Mouse (Mus musculus): ENCODE measurements around the gene Tekt2. TPM values are rescaled to one million over a fixed set of nuclear protein-coding genes. Genes with fewer than 3 reads are reported as not detected.

The Tekt2 gene
- total RNA-seq, 2 experiments from 2014 or later, result 0.32 to 0.44 TPM

- DNase-seq, result no peak
Observed at GRCm38 (mm10) chr4:126306827-126307226, 18.7 kb downstream of the Tekt2 start.

- DNase-seq, result no peak
Observed at GRCm38 (mm10) chr4:126306058-126306457, 19.4 kb downstream of the Tekt2 start.

GRCm38 (mm10) chr4:126305428-126305827 is 20.1 kb downstream of the Tekt2 start:
- DNase-seq, result no peak

GRCm38 (mm10) chr4:126303877-126304276 is 21.6 kb downstream of the Tekt2 start:
- no peak for DNase-seq

- no peak for DNase-seq
Observed at GRCm38 (mm10) chr4:126301584-126302309, 23.7 kb downstream of the Tekt2 start.

DNA sequence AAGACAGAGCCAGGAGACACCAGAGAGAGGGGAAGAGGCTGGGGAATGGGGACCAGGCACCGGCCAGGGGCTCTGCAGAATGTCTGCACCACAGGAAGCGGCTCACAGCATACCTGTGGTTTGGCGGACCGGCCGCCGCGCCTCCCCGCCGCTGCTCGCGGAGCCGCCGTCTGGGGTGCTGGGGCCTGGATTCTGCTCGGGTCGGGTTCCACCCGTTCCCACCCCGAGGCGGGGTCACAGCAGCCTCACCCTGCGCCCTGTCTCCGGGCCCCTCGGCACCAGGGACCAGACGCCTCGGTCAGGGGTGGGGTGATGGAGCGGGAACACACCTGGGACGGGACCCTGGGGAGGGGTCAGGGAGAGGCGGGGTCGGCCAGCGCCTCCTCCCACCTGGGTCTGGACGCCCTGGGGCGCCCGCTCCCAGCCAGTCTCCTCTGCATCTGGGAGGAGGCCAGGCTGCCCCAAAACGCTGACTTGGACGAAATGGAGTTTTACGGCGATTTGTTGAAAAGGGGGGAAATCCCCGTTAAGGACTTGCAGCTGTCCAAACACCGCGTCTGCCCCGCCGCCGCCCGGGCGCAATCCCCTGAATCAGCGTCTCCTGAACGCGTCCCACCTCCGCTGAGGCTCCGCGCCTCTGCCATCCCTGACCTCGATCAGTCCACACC is 24.4 kb downstream of the Tekt2 start:
- no peak for DNase-seq

- peak; percentile 77 to 80 for DNase-seq
Observed at GRCm38 (mm10) chr4:126296617-126297101, 28.8 kb downstream of the Tekt2 start.

- DNase-seq, result no peak
Observed at GRCm38 (mm10) chr4:126295937-126296336, 29.6 kb downstream of the Tekt2 start.

DNA sequence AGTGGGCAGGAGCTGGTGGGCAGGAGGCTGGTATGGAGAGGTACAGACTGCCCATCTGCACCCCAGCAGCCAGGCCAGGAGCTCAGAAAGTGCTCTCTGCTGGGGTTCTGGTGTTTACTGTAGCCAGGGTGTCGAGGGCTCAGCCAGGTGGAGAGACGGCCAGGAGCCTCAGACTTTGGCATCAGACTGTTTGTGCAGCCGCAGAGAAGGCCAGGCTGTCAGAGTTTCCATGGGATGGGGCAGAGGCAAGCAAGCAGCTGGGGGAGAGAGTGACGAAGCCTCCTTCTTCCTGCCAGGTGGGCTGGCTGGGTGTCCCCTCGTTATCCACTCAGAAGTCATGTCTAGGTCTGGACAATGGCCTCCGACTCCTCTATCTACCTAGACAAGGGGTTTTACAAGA is 30.3 kb downstream of the Tekt2 start:
- DNase-seq, result no peak

DNA sequence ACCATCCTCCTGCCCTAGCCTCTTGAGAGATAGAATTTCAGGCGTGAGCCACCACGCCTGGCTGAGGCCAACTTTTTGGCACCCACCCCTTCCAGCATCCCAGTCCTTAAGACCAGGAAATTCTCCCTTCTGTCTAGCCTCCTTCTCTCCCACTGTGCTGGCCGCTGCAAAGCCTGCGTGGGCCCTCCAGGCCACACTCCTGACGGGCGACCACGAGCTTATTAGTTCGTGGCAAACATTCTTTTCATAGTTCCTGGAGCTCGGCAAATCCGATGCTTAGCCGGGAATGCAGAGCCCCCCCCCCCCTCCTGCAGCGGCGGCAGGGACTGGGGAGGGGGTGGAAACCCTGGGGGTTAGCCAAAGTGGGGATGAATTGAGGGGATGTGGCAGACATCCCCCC is 34.3 kb downstream of the Tekt2 start:
- no peak for DNase-seq

DNA sequence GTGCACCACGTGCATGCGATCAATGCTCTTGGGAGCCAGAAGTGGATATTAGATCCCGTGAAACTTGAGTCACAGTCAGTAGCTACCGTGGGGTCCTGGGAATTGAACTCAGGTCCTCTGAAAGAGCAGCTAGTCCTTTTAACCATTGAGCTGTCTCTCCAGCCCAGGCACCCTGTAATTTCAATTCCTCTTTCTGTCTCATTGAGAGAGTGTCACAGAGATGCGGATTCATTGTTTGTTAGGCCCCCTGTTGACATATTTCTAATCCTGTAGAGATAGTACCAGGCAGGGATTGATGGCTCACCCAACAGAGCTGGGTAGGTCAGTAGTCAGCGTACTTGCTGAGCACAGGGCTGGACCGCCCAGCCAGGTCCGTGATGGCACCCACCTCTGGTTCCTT is 35.2 kb downstream of the Tekt2 start:
- DNase-seq, result no peak

DNA sequence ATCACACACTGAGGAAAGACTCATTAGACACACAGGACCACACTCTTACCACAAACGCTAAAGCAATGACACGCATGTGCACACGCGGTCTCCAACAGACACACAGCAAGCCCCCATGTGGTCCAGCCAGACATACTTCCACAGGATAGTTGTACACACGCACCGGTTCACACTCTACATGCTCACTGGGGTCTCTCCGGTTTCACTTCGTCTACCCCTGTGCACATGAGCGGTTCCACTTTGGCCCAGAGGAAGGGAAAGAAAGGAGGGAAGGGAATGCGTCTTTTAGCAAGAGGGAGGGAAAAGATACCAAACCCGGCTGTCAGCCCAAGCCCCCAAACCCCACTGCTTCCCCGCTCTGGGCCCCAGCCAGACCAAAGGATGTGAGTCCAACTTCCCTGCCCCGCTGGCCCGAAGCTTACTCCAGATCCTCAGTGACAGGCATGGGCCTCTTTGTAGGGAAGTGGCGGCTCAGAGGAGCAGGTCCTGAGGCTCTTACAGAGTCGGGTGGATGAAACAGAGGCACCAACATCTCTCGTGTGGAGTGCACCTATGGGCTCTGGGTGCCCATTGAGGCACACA is 37.3 kb downstream of the Tekt2 start:
- no peak for DNase-seq

- no peak for DNase-seq
Observed at GRCm38 (mm10) chr4:126287302-126287995, 38.0 kb downstream of the Tekt2 start.

GRCm38 (mm10) chr4:126286492-126286891 is 39.0 kb downstream of the Tekt2 start, which contains the start of gene Col8a2:
Gene Col8a2 (plus strand): TSS chr4:126286793.
- DNase-seq, result no peak

DNA sequence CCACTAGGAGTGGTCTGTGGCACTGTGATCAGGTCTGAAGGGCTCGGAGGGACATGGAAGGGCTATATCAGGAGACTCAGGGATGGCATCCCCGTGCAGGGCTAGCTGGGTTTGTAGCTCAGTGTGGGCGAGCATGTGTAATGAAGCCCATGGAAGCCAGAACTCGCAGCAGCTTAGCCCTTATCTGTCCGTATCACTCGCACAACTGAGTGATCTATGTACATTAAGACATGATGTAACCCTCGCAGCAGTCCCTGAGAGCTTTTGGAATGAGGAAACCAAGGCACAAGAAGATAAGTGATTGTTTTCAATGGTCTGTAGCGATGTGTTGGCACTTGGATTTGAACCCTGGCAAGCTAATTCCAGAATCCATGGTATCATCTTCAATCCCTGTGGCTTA is 41.9 kb downstream of the Tekt2 start:
- DNase-seq, result no peak

- no peak for DNase-seq
Observed at GRCm38 (mm10) chr4:126281706-126282105, 43.8 kb downstream of the Tekt2 start.

DNA sequence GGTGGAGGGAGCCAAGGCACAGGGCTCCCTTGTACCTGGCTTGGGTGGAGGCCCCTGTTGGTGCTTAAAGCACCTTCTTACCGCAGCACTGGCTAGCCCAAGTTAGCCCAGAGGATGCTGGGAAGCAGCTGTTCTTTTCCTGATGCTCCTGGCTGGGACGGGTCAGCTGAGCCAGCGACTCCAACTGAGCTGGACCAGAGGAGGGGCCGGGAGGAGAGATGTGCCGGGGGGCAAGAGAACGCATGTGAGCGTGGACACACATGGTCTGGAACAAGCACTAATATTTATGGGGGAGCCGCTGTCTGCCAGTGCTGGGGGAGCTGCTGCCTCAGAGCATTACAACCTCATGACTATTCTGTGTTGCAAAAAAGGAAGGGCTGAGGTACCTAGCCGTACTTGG is 46.5 kb downstream of the Tekt2 start:
- DNase-seq, result no peak

DNA sequence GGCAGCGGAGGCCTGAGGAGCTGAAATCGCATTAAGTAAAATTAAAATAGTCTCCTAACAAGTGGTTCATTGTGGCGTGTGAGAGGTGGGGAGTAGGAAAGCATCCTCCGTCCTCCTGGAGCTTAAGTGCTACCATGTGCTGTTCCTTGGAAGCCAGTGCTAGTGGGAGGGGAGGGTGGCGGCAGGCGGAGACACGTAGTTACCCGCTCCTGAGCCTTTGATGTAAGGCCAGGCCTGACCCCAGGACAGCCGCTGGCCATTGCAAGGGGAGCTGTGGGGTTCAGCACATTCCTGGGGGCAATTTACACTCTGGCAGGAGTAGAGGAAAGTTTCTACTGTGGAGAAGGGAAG is 46.9 kb downstream of the Tekt2 start:
- DNase-seq, result no peak

DNA sequence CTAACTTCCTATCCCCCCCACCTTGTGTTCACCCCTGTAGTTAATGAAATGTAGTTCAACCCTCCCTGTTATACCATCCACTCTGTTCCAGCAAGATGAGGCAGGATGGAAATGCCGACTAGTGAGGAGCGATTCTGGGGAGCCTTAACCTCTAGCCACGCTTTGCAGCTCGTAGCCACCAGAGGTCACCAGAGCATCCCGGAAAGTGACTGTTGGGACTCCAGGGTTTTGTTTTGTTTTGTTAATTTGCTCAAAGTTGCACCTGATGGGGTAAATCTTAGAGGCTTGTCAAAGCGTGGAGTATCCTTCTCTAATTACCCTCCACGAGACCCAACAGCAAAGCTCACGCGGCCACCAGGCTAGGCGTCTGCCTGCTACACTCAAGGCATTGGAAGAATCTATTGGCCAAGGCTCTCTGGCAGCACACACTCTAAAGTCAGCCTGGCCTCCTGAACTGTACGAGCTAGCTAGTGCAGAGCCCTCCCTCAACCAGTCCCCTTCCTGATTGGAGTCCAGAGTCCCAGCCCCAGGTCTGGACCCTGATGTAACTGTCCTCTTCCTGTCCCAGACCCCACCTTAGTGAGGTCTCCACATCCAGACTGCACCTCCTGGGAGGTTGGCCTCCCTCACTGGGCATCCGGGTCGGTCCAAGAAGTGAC is 47.5 kb downstream of the Tekt2 start:
- DNase-seq, result peak; percentile 49 to 76

DNA sequence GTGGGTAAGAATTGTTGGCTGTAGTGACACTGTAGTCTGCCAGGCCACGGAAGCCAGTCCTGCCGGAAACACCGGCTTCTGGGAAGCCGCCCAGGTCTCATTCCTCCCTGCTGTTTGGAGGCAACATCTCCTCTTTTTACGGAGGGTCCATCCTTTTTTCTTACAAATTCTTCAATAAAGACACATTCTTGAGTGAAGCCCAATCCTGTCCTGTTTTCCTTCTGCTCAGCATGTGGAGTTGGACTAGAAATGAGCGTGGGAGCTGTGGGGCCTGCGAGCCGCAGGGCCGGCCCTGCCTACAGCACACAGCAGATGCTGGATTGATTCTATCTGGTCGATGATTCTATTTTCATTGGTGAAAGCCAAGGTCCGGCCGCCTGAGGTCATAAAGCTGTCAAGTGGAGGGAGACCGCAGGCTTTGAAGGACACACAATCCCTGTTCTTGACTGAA is 49.8 kb downstream of the Tekt2 start:
- peak; percentile 45 to 63 for DNase-seq

DNA sequence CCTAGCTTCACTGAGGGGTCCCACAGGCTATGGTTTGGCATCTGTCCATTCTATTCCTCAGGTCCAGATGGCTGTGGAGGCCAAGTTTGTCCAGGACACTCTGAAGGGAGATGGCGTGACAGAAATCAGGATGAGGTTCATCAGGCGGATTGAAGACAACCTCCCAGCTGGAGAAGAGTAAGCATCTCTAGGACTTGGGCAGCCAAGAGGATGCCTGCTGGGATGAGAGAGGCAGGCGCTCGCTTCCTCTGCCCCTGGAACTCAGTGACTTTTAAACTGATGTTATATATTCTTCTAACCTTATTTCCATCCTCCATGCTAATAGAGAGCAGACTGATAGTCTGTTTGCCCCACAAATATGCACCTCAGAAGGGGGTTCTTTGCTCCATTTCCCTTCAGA is 50.4 kb downstream of the Tekt2 start:
- DNase-seq, result no peak

DNA sequence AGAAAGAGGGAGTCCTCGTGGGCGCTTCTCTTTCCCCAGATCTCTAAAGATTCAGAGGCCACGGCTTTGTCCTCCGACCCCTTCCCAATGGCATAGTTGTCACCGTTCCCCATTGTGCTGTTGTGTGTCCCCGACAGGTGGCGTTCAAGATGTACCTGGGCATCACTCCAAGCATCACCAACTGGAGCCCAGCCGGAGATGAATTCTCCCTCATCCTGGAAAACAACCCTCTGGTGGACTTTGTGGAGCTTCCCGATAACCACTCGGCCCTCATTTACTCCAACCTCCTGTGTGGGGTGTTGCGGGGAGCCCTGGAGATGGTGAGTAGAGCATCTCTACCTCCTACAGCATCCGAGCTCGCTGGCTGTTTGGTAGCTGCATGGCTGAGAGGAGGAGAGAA is 51.7 kb downstream of the Tekt2 start:
- no peak for DNase-seq

Data from heart, adult 18-20 months (tissue).